Mouse (Mus musculus) embryo, embryonic 9.5 days (tissue): ENCODE results near the gene Naa80.
A peak's percentile ranks its signal among the peaks of the same experiment; 100 is the strongest.

Source experiments
- DNase-seq: peaks from one replicate; pipeline ENCODE4 v3.0.0-alpha.2; 2017; ENCODE audit errors: extremely low spot score

Gene Naa80

DNA sequence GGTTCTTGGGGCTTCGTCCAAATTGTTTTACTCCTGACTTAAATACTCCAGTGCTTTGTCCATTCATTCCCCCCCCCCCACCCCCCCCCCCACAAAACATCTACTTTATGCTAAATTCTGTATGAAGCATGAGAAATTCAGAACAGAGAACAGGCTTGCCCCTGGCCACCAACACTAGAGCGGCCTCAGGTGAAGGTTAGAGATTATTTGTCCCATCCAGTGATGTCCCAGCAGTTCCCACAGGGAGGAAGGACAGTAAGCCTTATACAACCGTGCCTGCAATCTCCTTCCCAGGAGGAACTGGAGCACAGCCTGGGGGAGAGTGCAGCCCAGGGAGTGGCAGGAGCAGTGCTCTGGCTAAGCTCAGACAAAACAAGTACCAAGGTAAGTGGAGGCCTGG lies at the start of gene Naa80:
TSS of gene Naa80 (plus strand) at position 301 of the 400 bp plus-strand sequence.
- DNase-seq = no peak

DNA sequence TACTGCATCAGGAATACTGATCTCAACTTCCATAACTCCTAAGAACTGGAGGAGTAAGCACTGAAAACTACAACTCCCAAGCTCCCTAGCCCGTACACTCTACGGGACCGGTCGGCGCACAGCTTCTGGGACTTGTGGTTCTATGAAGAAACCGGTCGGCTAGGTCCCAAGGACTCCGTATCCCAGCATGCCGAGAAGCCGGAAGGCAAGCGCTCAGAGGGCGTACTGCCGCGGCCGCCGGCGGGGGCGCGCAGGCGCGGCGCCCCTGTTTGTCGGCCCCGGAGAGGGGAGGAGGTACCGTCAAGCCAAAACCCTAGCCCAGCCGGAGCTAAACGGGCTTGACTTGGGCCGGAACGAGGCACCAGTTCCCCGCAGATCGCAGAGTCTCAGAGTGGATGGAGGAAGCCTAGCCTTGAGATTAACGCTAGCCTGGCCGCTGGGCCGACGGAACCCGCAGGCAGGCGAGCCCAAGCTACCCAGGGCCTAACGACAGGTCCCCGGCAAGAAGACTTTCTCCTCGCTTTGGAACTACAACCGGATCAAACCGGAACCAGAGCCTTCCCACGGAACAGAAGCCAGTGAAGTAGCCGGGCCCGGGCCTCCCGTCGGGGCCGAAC lies 44.8 kb upstream of the Naa80 start, which contains the start of gene Tmem115:
TSS of gene Tmem115 (plus strand) at position 155 of the 617 bp plus-strand sequence.
- DNase-seq = peak; percentile 87

GRCm38 (mm10) chr9:107534408-107535202 lies 44.1 kb upstream of the Naa80 start:
- DNase-seq = no peak

DNA sequence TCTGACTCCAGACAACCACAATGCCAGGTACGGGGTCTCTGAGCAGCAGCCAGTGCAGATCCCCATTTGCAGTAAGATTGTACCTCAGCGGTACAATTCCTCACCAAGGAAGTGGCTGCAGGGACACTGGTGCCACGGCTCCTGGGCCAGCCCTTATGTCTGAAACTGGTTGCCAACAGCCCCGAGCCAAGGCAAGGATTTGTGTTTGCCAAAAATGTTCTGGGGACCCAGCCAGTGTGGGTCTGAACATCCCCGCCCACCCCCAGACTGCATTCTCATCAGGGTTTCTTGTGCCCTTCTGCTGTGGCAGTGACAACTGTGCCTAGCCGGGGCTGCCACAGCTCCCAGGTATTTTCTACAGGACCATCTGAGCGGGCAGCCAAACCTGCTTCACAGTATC lies 40.5 kb upstream of the Naa80 start:
- DNase-seq = no peak

- DNase-seq = no peak
These were observed 40.0 kb upstream of the Naa80 start for GRCm38 (mm10) chr9:107538711-107539110.

GRCm38 (mm10) chr9:107539940-107540339 lies 38.7 kb upstream of the Naa80 start:
- no peak for DNase-seq

DNA sequence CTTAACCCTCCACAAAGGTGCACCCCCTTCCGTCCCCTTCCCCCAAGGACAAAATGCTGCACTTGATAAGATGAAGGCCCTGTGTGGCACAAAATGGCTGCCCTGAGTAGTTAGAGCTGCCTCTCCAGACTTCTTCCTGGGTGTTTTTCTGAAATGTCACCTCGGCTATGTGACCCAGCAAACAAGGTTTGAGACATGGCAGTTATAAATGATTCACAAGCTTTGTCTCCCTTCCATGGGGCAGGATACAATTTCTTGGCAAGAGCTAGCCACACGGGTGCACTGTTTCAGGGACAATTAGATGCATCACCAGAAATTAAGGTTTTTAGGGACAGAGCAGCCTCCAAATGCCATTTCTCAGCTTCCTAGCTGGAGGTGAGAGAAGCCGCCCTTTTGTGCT lies 38.3 kb upstream of the Naa80 start:
- DNase-seq = no peak

DNA sequence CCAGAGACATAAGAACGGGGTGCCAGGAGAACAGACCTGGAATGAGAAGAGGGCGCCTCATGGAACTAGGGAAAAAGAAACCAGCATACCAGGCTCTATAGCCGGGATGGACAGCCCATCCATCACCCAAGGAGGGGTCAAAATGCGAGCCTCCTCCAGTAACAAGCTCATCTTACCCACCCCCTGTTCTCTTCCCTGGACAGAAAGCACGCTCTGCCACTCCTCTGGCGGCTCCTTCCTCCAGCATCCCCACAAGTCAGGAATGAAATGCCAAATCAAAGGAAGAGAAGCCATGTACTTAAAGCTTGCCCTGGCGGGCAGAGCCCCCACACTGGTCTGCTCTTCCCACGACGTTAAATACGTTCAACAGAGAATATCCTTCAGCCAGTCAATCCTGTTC lies 37.7 kb upstream of the Naa80 start:
- no peak for DNase-seq

DNA sequence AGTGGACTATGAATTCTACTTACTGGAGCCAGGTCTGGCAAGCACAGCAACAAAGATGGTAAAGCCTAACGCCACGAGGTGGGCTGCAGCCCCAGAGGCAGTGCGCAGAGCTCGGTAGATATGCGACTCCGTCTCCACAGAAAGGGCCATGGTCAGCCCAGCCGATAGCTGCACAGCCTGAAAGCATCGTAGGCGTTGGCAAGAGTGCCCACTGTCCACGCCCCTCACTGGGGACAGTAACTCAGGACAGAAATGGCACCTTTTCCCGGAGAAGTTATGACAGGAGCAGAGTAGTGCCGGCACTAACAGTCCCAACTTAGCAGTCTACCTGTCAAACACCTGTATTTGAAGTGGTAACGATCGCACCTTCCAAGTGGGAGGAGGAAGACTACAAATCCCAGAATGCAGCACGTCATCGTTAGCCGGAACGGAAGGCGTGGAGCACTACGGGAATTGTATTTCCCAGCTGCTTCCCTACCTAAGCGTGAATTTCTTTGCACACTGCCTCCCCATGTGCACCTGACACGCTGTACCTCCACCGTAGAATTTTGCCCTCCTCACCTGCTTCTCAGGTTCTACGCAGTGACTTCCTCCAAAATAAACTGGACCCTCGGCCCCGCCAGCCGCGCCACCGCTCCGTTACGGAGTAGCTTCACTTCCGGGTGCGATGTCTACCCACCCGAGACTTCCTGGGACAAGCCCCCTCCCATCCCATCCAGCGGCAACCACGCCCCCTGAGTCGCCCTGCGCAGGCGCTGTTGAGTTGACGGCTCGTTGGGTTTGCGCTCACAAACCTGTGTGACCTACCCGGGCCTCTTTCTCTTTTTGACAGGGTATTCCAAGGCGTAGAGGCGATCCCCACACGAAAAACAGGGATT lies 37.0 kb upstream of the Naa80 start, which contains the start of the genes Cyb561d2 and Nprl2:
TSS of gene Cyb561d2 (minus strand) at position 720 of the 878 bp plus-strand sequence.
TSS of gene Nprl2 (plus strand) at position 753 of the 878 bp plus-strand sequence.
- DNase-seq = peak; percentile 96

DNA sequence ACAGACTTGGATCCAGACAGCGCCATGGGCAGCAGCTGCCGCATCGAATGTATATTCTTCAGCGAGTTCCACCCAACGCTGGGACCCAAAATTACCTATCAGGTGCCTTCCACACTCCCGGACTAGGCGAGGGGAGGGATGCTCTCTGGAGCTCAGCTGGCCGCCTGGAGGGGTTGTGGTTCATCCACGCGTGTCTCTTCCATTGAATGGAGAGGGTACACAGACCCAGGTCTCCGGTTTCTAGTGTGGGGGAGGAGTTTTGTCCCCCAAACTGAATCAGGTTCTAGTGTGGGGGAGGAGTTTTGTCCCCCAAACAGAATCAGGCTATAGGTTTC lies 36.4 kb upstream of the Naa80 start:
- DNase-seq = no peak

DNA sequence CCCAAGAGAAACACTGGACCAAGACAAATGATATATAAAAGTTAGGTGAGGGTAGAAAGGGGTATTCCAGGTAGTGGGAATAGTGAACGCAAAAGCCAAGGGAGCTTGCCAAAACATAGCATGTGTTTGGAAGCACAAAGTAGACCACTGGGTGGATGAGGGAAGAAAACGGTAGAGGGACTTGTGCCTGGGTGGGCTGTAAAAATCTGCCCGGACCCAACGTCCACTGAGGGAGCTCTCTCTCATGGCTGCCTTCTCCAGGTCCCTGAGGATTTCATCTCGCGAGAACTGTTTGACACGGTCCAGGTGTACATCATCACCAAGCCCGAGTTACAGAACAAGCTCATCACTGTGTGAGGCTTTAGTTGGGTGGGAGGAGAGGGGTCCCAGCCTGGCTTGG lies 36.0 kb upstream of the Naa80 start:
- no peak for DNase-seq

DNA sequence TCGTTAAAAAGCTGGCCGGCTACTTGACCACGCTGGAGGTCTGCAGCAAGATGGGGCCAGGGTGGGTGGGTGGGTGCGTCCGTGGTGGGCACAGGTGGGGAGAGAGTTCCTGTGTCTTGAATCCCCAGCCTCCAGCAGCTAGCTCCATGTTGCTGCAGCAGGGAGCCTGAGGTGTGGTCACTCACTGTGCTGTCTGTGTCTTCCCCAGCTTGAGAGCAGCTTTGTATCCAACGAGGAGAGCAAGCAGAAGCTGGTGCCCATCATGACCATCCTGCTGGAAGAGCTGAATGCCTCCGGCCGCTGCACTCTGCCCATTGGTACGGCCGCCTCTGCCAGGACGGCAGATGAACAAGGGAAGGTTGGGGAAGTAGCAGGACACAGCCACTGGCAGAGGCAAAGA lies 35.4 kb upstream of the Naa80 start:
- DNase-seq = no peak

GRCm38 (mm10) chr9:107544196-107544700 lies 34.4 kb upstream of the Naa80 start:
- no peak for DNase-seq

DNA sequence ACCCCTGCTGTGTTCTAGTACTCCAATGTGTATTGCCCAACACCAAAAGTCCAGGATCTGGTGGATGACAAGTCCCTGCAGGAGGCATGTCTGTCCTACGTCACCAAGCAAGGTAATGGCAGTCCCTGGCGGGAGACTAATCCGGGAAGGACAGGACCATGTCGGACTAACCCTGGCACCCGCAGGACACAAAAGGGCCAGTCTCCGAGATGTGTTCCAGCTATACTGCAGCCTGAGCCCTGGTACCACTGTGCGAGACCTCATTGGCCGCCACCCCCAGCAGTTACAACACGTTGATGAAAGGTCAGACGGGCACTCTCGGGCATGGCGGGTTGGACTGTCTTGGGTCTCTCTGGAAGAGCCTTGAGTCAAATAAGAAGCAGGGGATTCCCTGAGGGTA lies 34.0 kb upstream of the Naa80 start:
- DNase-seq = no peak

GRCm38 (mm10) chr9:107545199-107545598 lies 33.5 kb upstream of the Naa80 start:
- DNase-seq = no peak

GRCm38 (mm10) chr9:107545602-107546001 lies 33.1 kb upstream of the Naa80 start:
- peak; percentile 78 for DNase-seq

DNA sequence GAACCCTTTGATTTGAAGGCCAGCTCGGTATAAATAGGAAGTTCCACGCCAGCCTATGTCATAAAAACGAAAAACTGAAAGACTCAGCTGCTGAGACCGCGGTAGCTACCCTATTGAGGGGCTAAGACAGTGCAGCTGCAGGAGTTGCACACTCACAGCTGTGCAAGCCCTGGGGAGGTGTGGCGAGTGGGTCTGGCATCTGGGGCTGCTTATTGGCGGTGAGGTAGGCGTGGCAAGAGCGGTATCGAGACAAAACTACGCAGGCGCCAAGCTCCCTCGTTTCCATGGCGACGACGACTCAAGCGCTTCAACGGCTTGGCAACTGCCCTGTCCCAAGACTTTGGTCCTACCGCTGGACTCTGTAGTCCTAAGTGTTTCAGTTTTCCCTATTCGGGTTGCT lies 31.7 kb upstream of the Naa80 start, which contains the start of gene Zmynd10:
TSS of gene Zmynd10 (plus strand) at position 273 of the 400 bp plus-strand sequence.
- DNase-seq = peak; percentile 84

GRCm38 (mm10) chr9:107547957-107548356 lies 30.7 kb upstream of the Naa80 start:
- no peak for DNase-seq

- DNase-seq = no peak
These were observed 29.9 kb upstream of the Naa80 start for GRCm38 (mm10) chr9:107548820-107549219.

- no peak for DNase-seq
These were observed 29.2 kb upstream of the Naa80 start for GRCm38 (mm10) chr9:107549297-107550074.

GRCm38 (mm10) chr9:107550491-107551116 lies 28.1 kb upstream of the Naa80 start:
- DNase-seq = no peak
